Mouse (Mus musculus) spleen, postnatal 14 days (tissue): ENCODE measurements at regions not wholly inside any gene's neighbourhood (a gene's known extent, or its start where the extent isn't known, plus 50 kb on each side); places are given as distances from the start of the nearest gene placed in this dataset.

Experiments
- DNase-seq, 2 experiments: peaks; one replicate each; pipeline ENCODE4 v3.0.0; 2021 to 2022; ENCODE audit warnings: low spot score in 2 of 2

DNA sequence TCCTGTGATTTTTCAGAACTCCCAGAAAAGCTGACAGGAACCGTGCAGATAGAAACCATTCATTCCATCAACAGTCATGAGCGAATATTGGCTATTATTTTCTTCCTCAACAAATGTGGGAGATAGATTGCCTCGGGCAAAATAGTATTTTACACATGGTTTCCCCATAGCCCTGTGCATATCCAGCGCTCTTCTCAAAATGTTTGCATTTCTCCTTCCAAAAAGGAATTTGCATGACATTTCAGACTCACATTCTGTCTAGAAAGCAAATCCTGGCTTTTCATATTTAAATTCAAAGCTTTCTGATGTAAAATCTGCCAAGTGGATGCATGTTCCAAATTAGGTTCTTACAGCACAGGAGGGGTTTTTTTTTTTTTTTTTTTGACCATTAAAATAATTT, 82.2 kb upstream of the Zfhx3 start:
- no peak for DNase-seq

DNA sequence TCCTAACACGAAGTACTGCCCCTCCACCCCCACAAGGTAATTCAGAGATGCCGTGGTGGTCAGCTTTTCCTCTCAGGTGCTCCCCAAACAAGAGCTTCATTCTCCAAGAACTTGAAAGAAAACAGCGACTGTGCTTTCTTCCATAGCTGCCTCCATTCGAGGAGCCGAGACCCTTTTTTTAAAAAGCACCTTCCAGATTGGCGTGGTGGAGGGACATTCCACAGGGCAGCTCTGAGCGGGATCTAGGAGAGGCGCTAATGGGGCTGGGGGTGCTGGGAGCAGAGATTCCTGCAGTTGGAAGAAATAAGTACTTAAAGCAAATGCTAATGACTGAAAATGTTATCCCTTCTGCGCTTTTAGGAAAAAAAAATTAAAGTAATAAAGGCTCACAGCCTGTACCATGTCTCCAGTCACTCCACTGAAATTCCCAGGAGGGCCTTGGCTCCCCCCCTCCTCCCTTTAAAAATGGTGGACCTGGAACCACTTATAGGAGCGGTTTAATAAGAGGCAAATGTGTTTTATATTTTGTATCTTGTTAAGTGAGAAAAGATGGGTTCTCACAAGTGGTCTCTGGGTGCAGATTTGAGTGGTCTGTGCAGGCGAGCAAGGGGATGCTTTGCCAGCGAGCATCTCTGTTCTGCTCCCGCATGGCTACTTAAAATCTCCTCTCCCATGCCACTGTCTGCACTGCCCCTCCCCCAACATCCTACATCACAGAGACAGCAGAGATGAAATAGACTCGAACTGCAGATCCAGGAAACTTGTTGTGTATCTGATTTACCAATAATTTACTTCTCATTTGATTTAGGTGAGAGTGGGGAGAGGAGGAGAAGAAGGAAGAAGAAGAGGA, 77.4 kb upstream of the Zfhx3 start:
- DNase-seq, result no peak

DNA sequence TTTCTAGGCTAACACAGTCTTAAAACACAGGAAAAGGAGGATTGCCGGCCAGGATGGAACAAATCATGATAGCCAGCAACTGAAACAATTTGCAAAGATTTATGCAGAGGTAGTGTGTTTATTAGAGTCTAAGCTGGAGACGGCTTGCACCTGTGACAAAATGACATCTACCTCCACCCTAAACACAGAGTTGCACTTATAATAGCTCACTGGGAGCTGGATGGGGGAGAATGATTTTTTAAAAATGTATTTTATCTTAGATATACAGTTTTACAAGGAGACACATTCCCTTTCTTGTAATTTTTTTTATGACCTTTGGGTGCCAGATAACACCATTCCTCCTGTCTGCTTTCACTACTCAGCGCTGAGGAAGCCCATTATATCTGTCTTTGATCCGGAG, 76.7 kb upstream of the Zfhx3 start:
- no peak for DNase-seq

DNA sequence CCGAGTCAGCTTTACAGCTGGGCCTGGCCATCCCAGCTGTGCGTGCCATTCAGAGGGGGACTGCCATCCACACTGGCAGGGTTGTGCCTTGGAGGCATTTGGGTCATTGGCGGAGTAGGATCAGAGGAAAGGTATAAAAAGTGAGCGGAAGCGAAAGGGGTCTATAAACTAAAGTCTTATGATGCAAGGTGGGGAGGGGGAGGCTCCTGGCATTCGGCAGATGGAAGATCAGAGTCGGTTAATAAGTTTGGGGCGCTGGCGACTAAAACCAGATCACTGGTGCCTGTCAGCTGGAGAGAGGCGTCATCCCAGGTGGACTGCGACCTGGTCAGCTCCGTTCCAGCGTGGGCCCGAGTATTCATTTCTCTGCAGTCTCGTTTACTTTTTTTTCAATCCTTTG, 70.7 kb upstream of the Zfhx3 start:
- DNase-seq, result no peak

DNA sequence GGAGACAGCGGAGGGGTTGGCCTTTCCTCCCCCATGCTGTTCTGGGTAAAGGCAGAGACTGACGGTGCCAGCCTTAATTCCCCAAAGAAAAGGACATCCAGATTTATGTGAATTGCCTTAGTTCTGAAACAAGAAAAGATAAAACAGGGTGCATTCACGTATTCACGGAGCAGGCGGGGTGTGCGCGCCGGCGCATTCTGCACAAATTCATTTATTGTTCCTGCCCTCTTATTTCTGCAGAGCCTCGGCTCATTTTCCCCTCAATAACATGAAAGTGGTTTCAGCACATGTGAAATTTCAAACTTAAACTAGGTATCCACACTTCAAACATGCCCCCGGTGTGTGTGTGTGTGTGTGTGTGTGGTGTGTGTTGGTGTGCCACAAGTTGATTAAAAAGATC, 70.3 kb upstream of the Zfhx3 start:
- DNase-seq, result no peak

DNA sequence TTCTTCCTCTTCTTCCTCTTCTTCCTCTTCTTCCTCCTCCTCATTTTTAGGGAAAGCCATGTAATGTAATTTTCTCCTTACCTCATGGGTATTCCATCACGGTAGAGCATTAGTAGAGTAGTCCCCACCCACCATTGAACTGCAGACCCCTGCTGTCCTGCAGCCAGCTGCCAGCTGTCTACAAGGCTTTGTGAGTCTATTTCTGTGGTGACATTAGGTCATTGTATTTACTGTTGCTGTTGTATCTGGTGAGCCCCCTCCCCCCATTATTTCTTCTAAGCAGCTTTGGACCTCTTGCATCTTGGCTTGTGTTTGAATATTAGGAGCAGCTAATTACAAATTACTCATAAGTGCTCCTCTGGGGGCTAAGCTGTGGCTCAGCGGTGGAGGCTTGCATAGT, 66.0 kb upstream of the Zfhx3 start:
- no peak for DNase-seq

DNA sequence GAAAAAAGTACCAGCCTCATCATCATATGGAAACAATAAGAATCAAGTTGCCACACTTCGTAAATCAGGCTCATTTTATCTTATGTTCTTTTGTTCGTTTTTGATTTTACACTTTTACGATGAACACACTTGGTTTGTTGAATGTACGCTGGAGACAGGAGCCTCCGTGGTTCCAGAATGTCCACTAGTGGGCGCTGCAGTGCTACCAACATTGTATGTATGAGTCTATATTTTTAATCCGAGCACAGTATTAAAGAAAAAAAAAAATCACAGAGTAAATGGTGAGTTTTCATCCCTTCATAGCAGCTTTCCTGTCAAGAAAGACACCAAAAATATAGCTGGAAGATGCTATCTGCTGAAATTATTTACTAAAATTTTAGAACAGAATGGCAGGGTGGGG, 60.6 kb upstream of the Zfhx3 start:
- DNase-seq, result peak in 1 of 2 experiments; percentile 9

DNA sequence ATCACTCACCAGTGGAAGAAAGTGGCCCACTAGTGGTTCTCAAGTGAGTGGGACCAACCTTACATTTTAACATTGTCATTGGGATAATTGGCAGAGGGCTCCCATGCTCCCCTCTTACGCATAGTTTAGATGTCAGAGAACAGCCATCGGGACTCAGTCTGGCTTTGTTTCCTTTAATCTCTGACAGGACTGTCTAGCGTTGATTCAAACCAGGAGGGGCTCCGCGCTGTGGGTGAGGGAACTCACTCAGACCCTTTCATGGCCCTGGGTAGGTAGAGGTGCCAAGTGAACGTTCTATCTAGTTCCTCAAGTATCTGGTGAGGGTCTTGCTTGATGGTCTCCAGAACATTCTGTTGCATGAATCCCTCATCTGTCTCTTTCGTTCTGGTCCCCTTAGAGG, 56.9 kb upstream of the Zfhx3 start:
- DNase-seq, result no peak

DNA sequence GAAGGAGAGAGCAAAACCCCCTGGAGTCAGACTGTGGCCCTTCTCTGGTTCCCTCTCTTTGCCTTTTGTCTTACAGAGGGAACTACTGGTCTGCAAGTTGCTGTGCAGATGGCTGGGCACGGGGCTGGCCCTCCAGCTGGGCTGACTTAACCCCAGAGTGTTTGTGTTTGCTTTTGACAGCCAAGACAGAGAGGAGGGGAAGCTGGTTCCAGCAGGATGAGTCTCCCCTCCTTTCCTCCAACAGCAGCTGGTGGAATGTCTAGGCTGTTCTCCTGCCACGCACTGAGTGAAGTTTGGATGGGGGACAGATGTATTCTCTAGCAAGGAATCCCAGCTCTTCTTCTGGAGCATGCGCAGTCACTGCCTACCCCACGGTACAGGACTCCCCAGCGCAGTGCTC, 56.5 kb upstream of the Zfhx3 start:
- no peak for DNase-seq

DNA sequence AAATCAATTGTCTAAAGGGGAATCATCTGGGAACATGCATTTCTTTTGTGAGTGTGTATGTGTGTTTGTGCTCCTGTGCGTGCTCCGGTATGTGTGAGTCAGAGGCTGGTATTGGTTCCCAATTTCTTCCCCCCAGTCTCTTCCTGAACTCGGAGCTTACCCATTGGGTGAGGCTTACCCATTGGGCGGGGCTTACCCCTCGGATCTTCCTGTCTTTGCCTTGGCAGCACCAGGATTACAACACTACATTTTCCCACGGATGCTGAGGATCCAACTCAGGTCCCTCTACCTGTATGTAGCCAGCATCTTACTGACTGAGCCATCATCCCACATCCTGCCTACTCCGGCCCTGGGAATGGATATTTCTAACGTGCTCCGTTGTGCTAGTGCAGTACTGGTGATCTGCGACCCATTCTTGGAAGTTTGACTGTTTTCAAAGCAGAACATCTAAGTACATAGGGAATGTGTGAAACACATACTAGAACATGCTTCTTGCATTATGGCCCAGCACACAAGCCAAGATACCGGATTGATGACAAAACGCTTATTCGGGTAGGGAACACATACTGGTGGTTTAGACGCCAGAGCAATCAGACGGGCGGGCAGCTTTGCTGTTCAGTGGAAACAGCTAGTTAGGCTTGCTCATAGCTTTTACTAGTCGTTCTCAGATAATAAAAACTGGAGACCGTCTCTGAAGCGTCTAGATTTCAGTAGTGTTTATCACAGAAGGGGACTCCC, 55.8 kb upstream of the Zfhx3 start:
- DNase-seq, result no peak

DNA sequence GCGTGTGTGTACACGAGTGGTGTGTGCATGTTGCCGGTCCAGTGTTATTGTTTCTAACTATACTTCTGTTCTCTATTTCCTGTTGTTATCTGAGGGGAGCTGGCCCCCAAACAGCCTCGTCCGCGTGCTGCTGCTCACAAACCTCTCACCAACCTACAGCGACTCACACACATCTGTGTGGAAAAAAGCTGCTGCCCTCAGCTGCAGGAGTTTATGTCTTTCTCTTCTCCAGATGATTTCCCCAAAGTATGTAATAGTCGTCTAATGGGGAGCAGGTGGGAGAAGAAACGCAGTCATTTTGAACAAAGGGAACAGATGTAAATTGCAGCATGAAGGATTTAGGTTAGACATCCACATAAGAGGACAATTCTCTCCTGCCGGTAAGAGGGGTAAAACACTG, 55.1 kb upstream of the Zfhx3 start:
- DNase-seq, result no peak

DNA sequence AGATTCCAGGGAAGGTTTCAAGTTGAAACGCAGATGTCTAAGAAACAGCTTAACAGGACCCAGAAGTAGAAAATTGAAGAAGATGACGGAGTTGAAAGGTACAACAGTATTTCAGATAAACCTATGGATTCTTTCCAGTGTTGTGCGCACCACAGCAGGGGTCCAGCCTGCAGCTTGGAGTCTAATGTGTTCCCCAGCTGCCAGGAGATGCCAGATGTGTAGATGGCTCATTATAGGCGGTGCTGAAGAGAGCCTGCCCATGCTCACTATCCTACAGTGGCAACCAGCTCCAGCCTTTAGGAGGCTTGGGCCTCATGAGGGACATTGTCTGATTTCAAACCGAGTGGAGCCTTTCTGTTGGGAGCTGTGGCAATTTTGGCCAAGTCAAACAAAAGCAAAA, 51.5 kb upstream of the Zfhx3 start:
- no peak for DNase-seq
